Mouse (Mus musculus): ENCODE measurements around the gene Upp2. TPM values are rescaled to one million over a fixed set of nuclear protein-coding genes. Genes with fewer than 3 reads are reported as not detected.

Upp2 gene
- polyA plus RNA-seq, 1 experiment from 2014 or later, result 14.4 TPM

DNA sequence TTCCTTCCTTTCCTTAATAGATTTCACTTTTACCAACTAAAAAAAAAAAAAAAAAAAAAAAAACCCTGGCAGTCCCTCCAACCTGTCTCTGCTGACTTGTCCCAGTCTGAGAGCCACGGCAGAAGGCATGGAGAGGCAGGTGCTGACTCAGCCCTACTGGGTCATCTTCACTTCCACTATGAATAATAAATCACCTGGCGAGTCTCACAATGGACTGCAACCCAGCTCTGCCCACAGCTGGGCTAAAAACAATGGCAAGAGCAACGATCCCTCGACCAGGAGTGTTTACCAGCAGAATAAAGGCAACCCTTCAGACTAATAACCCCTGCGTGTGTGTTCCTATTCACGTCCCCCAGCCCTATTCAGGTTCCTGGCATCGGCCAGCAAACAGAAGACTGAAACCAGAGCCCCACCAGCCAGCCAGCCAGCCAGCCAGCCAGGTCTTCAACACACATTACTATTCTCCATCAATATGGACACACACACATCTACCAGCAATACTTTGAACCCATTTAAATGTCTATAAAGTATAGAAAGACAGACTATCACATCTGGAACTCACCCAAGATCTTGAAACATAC lies 37.1 kb upstream of the Upp2 start:
- Histone ChIP-seq H3K9me3 (ENCODE audit: control insufficient read depth, low read length) (no peaks in the 10 kb centered on the region), H3K9ac (replicated peaks; ENCODE audit: low read length) (no peak overlapping the region), H3K36me3 (ENCODE audit: control insufficient read depth, insufficient read depth, low read length) (no peaks in the 10 kb centered on the region), H3K4me2 (ENCODE audit: low read length) (no peak overlapping the region), H3K27me3 (ENCODE audit: control insufficient read depth, insufficient read depth, low read length) (no peaks in the 10 kb centered on the region), H3K27ac (replicated peaks; ENCODE audit: low read depth, low read length) (0 out of 2 replicates have a peak overlapping the region, but pooled peaks have one; percentile 32), H3K4me1 (ENCODE audit: control insufficient read depth, insufficient read depth, low read length) (peaks cover 45% of the 10 kb centered on the region), H3K4me3 (replicated peaks; ENCODE audit: low read depth, low read length) (no peak overlapping the region)
- ATAC-seq (ENCODE audit: low FRiP score, low TSS enrichment), result no peak
- no peak for DNase-seq
- 29% methylated on average over 7 of the region's 7 CpGs for WGBS

- DNase-seq (no peak), ATAC-seq (ENCODE audit: low FRiP score, low TSS enrichment) (no peak)
- H3K36me3 ChIP-seq (ENCODE audit: control insufficient read depth, insufficient read depth, low read length), result no peaks in the 10 kb centered on the region
- H3K27ac ChIP-seq (replicated peaks; ENCODE audit: low read depth, low read length), result no peak overlapping the region
- H3K4me2 ChIP-seq (ENCODE audit: low read length), result no peak overlapping the region
- H3K9me3 ChIP-seq (ENCODE audit: control insufficient read depth, low read length), result no peaks in the 10 kb centered on the region
- H3K27me3 ChIP-seq (ENCODE audit: control insufficient read depth, insufficient read depth, low read length), result no peaks in the 10 kb centered on the region
- H3K4me1 ChIP-seq (ENCODE audit: control insufficient read depth, insufficient read depth, low read length), result peaks cover 45% of the 10 kb centered on the region
- no peak overlapping the region for H3K4me3 ChIP-seq (replicated peaks; ENCODE audit: low read depth, low read length)
- 83% methylated on average over 4 of the region's 4 CpGs for WGBS
- no peak overlapping the region for H3K9ac ChIP-seq (replicated peaks; ENCODE audit: low read length)
Observed at GRCm38 (mm10) chr2:58530521-58530920, 36.6 kb upstream of the Upp2 start.

GRCm38 (mm10) chr2:58532260-58532850 lies 34.7 kb upstream of the Upp2 start:
- Histone ChIP-seq H3K9me3 (ENCODE audit: control insufficient read depth, low read length) (no peaks in the 10 kb centered on the region), H3K36me3 (ENCODE audit: control insufficient read depth, insufficient read depth, low read length) (no peaks in the 10 kb centered on the region), H3K4me1 (ENCODE audit: control insufficient read depth, insufficient read depth, low read length) (peaks cover 45% of the 10 kb centered on the region), H3K4me3 (replicated peaks; ENCODE audit: low read depth, low read length) (no peak overlapping the region; the same call in 1 of the 2 replicates), H3K27ac (replicated peaks; ENCODE audit: low read depth, low read length) (peak overlapping the region; percentile 62), H3K9ac (replicated peaks; ENCODE audit: low read length) (no peak overlapping the region), H3K27me3 (ENCODE audit: control insufficient read depth, insufficient read depth, low read length) (no peaks in the 10 kb centered on the region), H3K4me2 (ENCODE audit: low read length) (peak overlapping the region; percentile 36)
- peak; percentile 89 for ATAC-seq (ENCODE audit: low FRiP score, low TSS enrichment)
- 17% methylated on average over 10 of the region's 10 CpGs for WGBS
- DNase-seq, result peak; percentile 88

DNA sequence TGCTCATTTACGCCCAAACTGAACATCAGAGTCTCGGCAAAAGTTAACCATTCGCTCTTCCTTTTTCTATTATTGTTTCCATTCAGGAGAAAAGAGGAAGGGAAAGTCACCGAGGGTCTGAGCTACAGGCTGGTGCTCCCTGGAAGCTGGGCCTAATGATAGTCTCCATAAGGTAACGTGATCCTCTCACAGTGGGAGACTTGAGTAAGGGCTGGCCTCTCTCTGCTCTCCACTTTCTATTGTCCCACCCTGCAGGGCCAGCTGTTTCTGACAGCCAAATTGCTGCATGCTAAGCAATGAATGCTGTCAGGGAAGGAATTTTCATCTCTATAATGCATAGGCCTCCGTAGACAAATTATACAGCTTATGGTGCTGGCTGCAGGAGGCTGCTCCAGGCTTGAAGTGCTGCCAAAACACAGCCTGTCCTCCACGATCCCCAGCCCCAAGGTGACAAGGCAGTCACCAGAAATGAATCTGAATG lies 33.5 kb upstream of the Upp2 start:
- whole genome bisulfite sequencing, result 17% methylated on average over 7 of the region's 7 CpGs
- H3K4me2 ChIP-seq (ENCODE audit: low read length), result no peak overlapping the region
- ATAC-seq (ENCODE audit: low FRiP score, low TSS enrichment) (0 out of 2 replicates have a peak, but pooled peaks have one; percentile 26), DNase-seq (peak; percentile 49)
- H3K9me3 ChIP-seq (ENCODE audit: control insufficient read depth, low read length), result no peaks in the 10 kb centered on the region
- no peak overlapping the region for H3K4me3 ChIP-seq (replicated peaks; ENCODE audit: low read depth, low read length)
- no peak overlapping the region for H3K9ac ChIP-seq (replicated peaks; ENCODE audit: low read length)
- H3K27ac ChIP-seq (replicated peaks; ENCODE audit: low read depth, low read length), result peak overlapping the region; percentile 42; the same call in 1 of the 2 replicates
- H3K4me1 ChIP-seq (ENCODE audit: control insufficient read depth, insufficient read depth, low read length), result peaks cover 41% of the 10 kb centered on the region
- no peaks in the 10 kb centered on the region for H3K27me3 ChIP-seq (ENCODE audit: control insufficient read depth, insufficient read depth, low read length)
- no peaks in the 10 kb centered on the region for H3K36me3 ChIP-seq (ENCODE audit: control insufficient read depth, insufficient read depth, low read length)

- no peak for ATAC-seq (ENCODE audit: low FRiP score, low TSS enrichment)
- peaks cover 39% of the 10 kb centered on the region for H3K4me1 ChIP-seq (ENCODE audit: control insufficient read depth, insufficient read depth, low read length)
- H3K4me2 ChIP-seq (ENCODE audit: low read length), result no peak overlapping the region
- 57% methylated on average over 4 of the region's 4 CpGs for WGBS
- H3K4me3 ChIP-seq (replicated peaks; ENCODE audit: low read depth, low read length), result no peak overlapping the region
- H3K9me3 ChIP-seq (ENCODE audit: control insufficient read depth, low read length), result no peaks in the 10 kb centered on the region
- H3K36me3 ChIP-seq (ENCODE audit: control insufficient read depth, insufficient read depth, low read length), result no peaks in the 10 kb centered on the region
- DNase-seq, result no peak
- no peak overlapping the region for H3K9ac ChIP-seq (replicated peaks; ENCODE audit: low read length)
- H3K27ac ChIP-seq (replicated peaks; ENCODE audit: low read depth, low read length), result no peak overlapping the region
- no peaks in the 10 kb centered on the region for H3K27me3 ChIP-seq (ENCODE audit: control insufficient read depth, insufficient read depth, low read length)
Observed at GRCm38 (mm10) chr2:58534379-58534778, 32.7 kb upstream of the Upp2 start.

- DNase-seq, result no peak
- Histone ChIP-seq H3K9ac (replicated peaks; ENCODE audit: low read length) (no peak overlapping the region), H3K4me2 (ENCODE audit: low read length) (no peak overlapping the region), H3K27me3 (ENCODE audit: control insufficient read depth, insufficient read depth, low read length) (no peaks in the 10 kb centered on the region), H3K4me1 (ENCODE audit: control insufficient read depth, insufficient read depth, low read length) (peaks cover 31% of the 10 kb centered on the region), H3K4me3 (replicated peaks; ENCODE audit: low read depth, low read length) (no peak overlapping the region), H3K9me3 (ENCODE audit: control insufficient read depth, low read length) (no peaks in the 10 kb centered on the region), H3K36me3 (ENCODE audit: control insufficient read depth, insufficient read depth, low read length) (no peaks in the 10 kb centered on the region), H3K27ac (replicated peaks; ENCODE audit: low read depth, low read length) (no peak overlapping the region)
- ATAC-seq (ENCODE audit: low FRiP score, low TSS enrichment), result no peak
- 92% methylated on average over 8 of the region's 8 CpGs for WGBS
Observed at GRCm38 (mm10) chr2:58535233-58535632, 31.9 kb upstream of the Upp2 start.

DNA sequence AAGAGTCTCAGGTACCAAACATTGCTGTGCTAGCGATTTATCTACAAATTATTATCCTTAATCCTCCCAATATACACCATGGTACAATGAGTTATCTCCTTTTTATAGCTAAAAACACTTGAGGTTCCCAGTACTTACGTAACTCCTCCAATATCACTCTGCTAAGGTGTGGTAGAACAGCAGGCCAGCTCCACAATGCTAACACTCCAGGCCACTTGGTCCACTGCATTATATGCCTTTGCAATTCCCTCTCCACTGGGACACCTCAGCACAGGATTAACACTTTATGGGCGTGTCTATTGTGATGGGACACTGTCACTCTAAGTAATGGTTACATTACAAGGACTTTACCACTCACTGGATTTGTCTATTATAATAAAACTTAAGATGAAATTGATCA lies 30.3 kb upstream of the Upp2 start:
- H3K9me3 ChIP-seq (ENCODE audit: control insufficient read depth, low read length), result no peaks in the 10 kb centered on the region
- H3K36me3 ChIP-seq (ENCODE audit: control insufficient read depth, insufficient read depth, low read length), result no peaks in the 10 kb centered on the region
- 94% methylated on average over 3 of the region's 3 CpGs for WGBS

GRCm38 (mm10) chr2:58538196-58538595 lies 28.9 kb upstream of the Upp2 start:
- Histone ChIP-seq H3K4me3 (replicated peaks; ENCODE audit: low read depth, low read length) (no peak overlapping the region), H3K36me3 (ENCODE audit: control insufficient read depth, insufficient read depth, low read length) (no peaks in the 10 kb centered on the region), H3K27me3 (ENCODE audit: control insufficient read depth, insufficient read depth, low read length) (no peaks in the 10 kb centered on the region), H3K9me3 (ENCODE audit: control insufficient read depth, low read length) (no peaks in the 10 kb centered on the region), H3K4me1 (ENCODE audit: control insufficient read depth, insufficient read depth, low read length) (peaks cover 15% of the 10 kb centered on the region), H3K4me2 (ENCODE audit: low read length) (no peak overlapping the region), H3K27ac (replicated peaks; ENCODE audit: low read depth, low read length) (no peak overlapping the region), H3K9ac (replicated peaks; ENCODE audit: low read length) (no peak overlapping the region)
- ATAC-seq (ENCODE audit: low FRiP score, low TSS enrichment) (no peak), DNase-seq (no peak)
- 69% methylated on average over 6 of the region's 6 CpGs for WGBS

More for the DNA sequence above, 30.3 kb upstream of the Upp2 start:
- ATAC-seq (ENCODE audit: low FRiP score, low TSS enrichment), result no peak
- Histone ChIP-seq H3K9ac (replicated peaks; ENCODE audit: low read length) (no peak overlapping the region), H3K27me3 (ENCODE audit: control insufficient read depth, insufficient read depth, low read length) (no peaks in the 10 kb centered on the region), H3K4me3 (replicated peaks; ENCODE audit: low read depth, low read length) (no peak overlapping the region), H3K27ac (replicated peaks; ENCODE audit: low read depth, low read length) (no peak overlapping the region), H3K4me1 (ENCODE audit: control insufficient read depth, insufficient read depth, low read length) (peaks cover 21% of the 10 kb centered on the region), H3K4me2 (ENCODE audit: low read length) (no peak overlapping the region)
- DNase-seq, result no peak

DNA sequence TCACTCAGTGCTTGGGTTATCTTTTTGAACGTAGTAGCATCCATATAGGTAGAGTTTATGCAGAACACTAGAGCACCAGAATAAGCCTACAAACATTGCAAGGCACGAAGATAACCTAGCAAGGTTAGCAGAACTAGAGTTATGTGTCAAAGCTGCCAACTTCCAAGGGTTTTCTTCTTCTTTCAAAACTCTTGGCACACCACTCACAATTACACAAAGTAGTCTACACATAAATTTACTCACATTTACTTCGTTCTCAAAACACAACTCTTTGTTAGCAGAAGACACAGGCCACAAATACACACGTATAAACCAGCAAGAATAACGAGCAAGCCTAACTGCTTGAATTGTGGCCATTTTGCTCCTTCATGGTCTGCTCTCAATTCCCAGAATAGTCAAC lies 23.8 kb upstream of the Upp2 start:
- H3K27ac ChIP-seq (replicated peaks; ENCODE audit: low read depth, low read length), result no peak overlapping the region
- H3K36me3 ChIP-seq (ENCODE audit: control insufficient read depth, insufficient read depth, low read length), result no peaks in the 10 kb centered on the region
- 91% methylated on average over 5 of the region's 5 CpGs for WGBS
- H3K9ac ChIP-seq (replicated peaks; ENCODE audit: low read length), result no peak overlapping the region
- H3K27me3 ChIP-seq (ENCODE audit: control insufficient read depth, insufficient read depth, low read length), result no peaks in the 10 kb centered on the region
- DNase-seq, result no peak
- no peak for ATAC-seq (ENCODE audit: low FRiP score, low TSS enrichment)
- H3K4me3 ChIP-seq (replicated peaks; ENCODE audit: low read depth, low read length), result no peak overlapping the region
- H3K4me1 ChIP-seq (ENCODE audit: control insufficient read depth, insufficient read depth, low read length), result no peaks in the 10 kb centered on the region
- H3K4me2 ChIP-seq (ENCODE audit: low read length), result no peak overlapping the region
- no peaks in the 10 kb centered on the region for H3K9me3 ChIP-seq (ENCODE audit: control insufficient read depth, low read length)

Measured in midbrain, embryonic 14.5 days (tissue).